Mouse (Mus musculus) stomach, postnatal 0 days (tissue): ENCODE measurements at regions not wholly inside any gene's neighbourhood (a gene's known extent, or its start where the extent isn't known, plus 50 kb on each side); places are given as distances from the start of the nearest gene placed in this dataset.

Experiments
- ATAC-seq: fragments of 200-750 bp; cut with Nextera tagmentation; 2 replicates; pipeline ENCODE4 v1.8.0; 2017; ENCODE audit not compliant: low FRiP score, low TSS enrichment
- DNase-seq: peaks from one replicate; pipeline ENCODE4 v3.0.0-alpha.2; 2016; ENCODE audit warnings: low spot score
- H3K27ac ChIP-seq: fragments of 300-500 bp; sonication (generic); replicated peaks from 2 replicates; pipeline ENCODE4 v1.5.1; 2014; ENCODE audit warnings: mild to moderate bottlenecking, control low read depth
- H3K27me3 ChIP-seq: fragments of 300-500 bp; sonication (generic); 2 replicates; pipeline ENCODE4 v1.6.1; 2014; ENCODE audit warnings: low read length; ENCODE audit not compliant: control insufficient read depth, insufficient read depth
- H3K36me3 ChIP-seq: fragments of 300-500 bp; sonication (generic); 2 replicates; pipeline ENCODE4 v1.6.1; 2014; ENCODE audit warnings: low read length, mixed read lengths; ENCODE audit not compliant: control insufficient read depth, insufficient read depth
- H3K4me1 ChIP-seq: fragments of 300-500 bp; sonication (generic); replicated peaks from 2 replicates; pipeline ENCODE4 v1.6.1; 2014; ENCODE audit warnings: antibody characterized with exemption; ENCODE audit not compliant: control insufficient read depth, insufficient read depth
- H3K4me2 ChIP-seq: fragments of 300-500 bp; sonication (generic); replicated peaks from 2 replicates; pipeline ENCODE4 v1.6.1; 2014; ENCODE audit warnings: low read depth, mild to moderate bottlenecking, control low read depth, moderate library complexity
- H3K4me3 ChIP-seq: fragments of 300-500 bp; sonication (generic); 2 replicates; pipeline ENCODE4 v1.5.1; 2014; ENCODE audit warnings: low read depth, low read length, control low read depth
- H3K9ac ChIP-seq: fragments of 300-500 bp; sonication (generic); 2 replicates; pipeline ENCODE4 v1.6.1; 2014; ENCODE audit warnings: mild to moderate bottlenecking, low read length, control low read depth, mixed read lengths
- H3K9me3 ChIP-seq: fragments of 300-500 bp; sonication (generic); 2 replicates; pipeline ENCODE4 v1.6.1; 2016; ENCODE audit warnings: low read length; ENCODE audit not compliant: control insufficient read depth
- CTCF ChIP-seq: IDR thresholded peaks from 2 replicates; pipeline ENCODE4 v1.5.1; 2016; ENCODE audit warnings: antibody characterized with exemption, low read depth, mild to moderate bottlenecking, moderate library complexity
- EP300 ChIP-seq: optimal IDR thresholded peaks from 2 replicates; pipeline ENCODE3; 2016; ENCODE audit warnings: antibody characterized with exemption
- WGBS: fragments of 180-500 bp; shearing (Covaris S2); extraction: QIAGEN DNeasy Blood & Tissue Kit; methylation state at CpG from one replicate; pipeline ENCODE4 v1.1.7; 2014; 5-methylcytosine and 5-hydroxymethylcytosine counted together

GRCm38 (mm10) chr5:33548800-33549199 lies 80.6 kb downstream of the Fam53a start:
- DNase-seq: peak; percentile 24
- 59% methylated on average over 2 of the region's 2 CpGs for WGBS
- H3K9ac ChIP-seq: no peak overlapping the region
- H3K36me3 ChIP-seq: no peaks in the 10 kb centered on the region
- H3K4me1 ChIP-seq: no peaks in the 10 kb centered on the region
- TF ChIP-seq CTCF (peak; percentile 58), EP300 (no peak)
- ATAC-seq: no peak
- H3K27ac ChIP-seq: no peak overlapping the region
- H3K27me3 ChIP-seq: no peaks in the 10 kb centered on the region
- H3K4me2 ChIP-seq: no peak overlapping the region
- H3K4me3 ChIP-seq: no peak overlapping the region
- no peaks in the 10 kb centered on the region for H3K9me3 ChIP-seq

GRCm38 (mm10) chr5:33543372-33543771 lies 86.1 kb downstream of the Fam53a start:
- peak; percentile 59 for ATAC-seq
- Histone ChIP-seq H3K9me3 (no peaks in the 10 kb centered on the region), H3K4me1 (no peaks in the 10 kb centered on the region), H3K4me2 (no peak overlapping the region), H3K36me3 (no peaks in the 10 kb centered on the region), H3K27me3 (no peaks in the 10 kb centered on the region), H3K9ac (no peak overlapping the region), H3K4me3 (no peak overlapping the region), H3K27ac (no peak overlapping the region)
- DNase-seq: peak; percentile 53
- TF ChIP-seq CTCF (peak; percentile 83), EP300 (no peak)
- 13% methylated on average over 5 of the region's 5 CpGs for WGBS

GRCm38 (mm10) chr5:33542643-33543042 lies 86.8 kb downstream of the Fam53a start:
- Histone ChIP-seq H3K4me2 (no peak overlapping the region), H3K27me3 (no peaks in the 10 kb centered on the region), H3K36me3 (no peaks in the 10 kb centered on the region), H3K4me1 (no peaks in the 10 kb centered on the region), H3K9me3 (no peaks in the 10 kb centered on the region), H3K27ac (no peak overlapping the region), H3K9ac (no peak overlapping the region), H3K4me3 (no peak overlapping the region)
- TF ChIP-seq EP300 (no peak), CTCF (no peak)
- DNase-seq (no peak), ATAC-seq (no peak)
- 96% methylated on average over 3 of the region's 3 CpGs for WGBS

GRCm38 (mm10) chr5:33542000-33542554 lies 87.4 kb downstream of the Fam53a start:
- no peaks in the 10 kb centered on the region for H3K27me3 ChIP-seq
- no peak for DNase-seq

GRCm38 (mm10) chr5:33540259-33540658 lies 89.2 kb downstream of the Fam53a start:
- 44% methylated on average over 23 of the region's 23 CpGs for WGBS
- no peak for ATAC-seq
- TF ChIP-seq EP300: no peak
- no peak for TF ChIP-seq CTCF

More at GRCm38 (mm10) chr5:33542000-33542554, 87.4 kb downstream of the Fam53a start:
- no peak overlapping the region for H3K9ac ChIP-seq
- no peak for TF ChIP-seq EP300
- TF ChIP-seq CTCF: peak; percentile 58
- no peaks in the 10 kb centered on the region for H3K4me1 ChIP-seq
- no peaks in the 10 kb centered on the region for H3K9me3 ChIP-seq
- 82% methylated on average over 11 of the region's 11 CpGs for WGBS
- H3K27ac ChIP-seq: no peak overlapping the region
- no peak for ATAC-seq
- H3K4me2 ChIP-seq: no peak overlapping the region
- no peaks in the 10 kb centered on the region for H3K36me3 ChIP-seq
- no peak overlapping the region for H3K4me3 ChIP-seq

GRCm38 (mm10) chr5:33537429-33537828 lies 92.0 kb downstream of the Fam53a start:
- H3K36me3 ChIP-seq: no peaks in the 10 kb centered on the region
- H3K9me3 ChIP-seq: no peaks in the 10 kb centered on the region
- ATAC-seq (no peak), DNase-seq (no peak)
- H3K4me2 ChIP-seq: no peak overlapping the region
- H3K4me1 ChIP-seq: no peaks in the 10 kb centered on the region
- no peak overlapping the region for H3K27ac ChIP-seq
- 28% methylated on average over 8 of the region's 8 CpGs for WGBS
- H3K4me3 ChIP-seq: no peak overlapping the region
- TF ChIP-seq EP300: no peak
- no peak for TF ChIP-seq CTCF
- H3K9ac ChIP-seq: no peak overlapping the region
- no peaks in the 10 kb centered on the region for H3K27me3 ChIP-seq

More at GRCm38 (mm10) chr5:33540259-33540658, 89.2 kb downstream of the Fam53a start:
- Histone ChIP-seq H3K27ac (no peak overlapping the region), H3K9ac (no peak overlapping the region), H3K4me3 (no peak overlapping the region), H3K9me3 (no peaks in the 10 kb centered on the region), H3K4me2 (no peak overlapping the region), H3K27me3 (no peaks in the 10 kb centered on the region), H3K36me3 (no peaks in the 10 kb centered on the region), H3K4me1 (no peaks in the 10 kb centered on the region)
- no peak for DNase-seq
